Comparison of ENCODE assay signal across 12 mouse cellular contexts in genomic region chr8:35114031-35114430, GRCm38 (mm10).
DNase-seq lines count a peak whose midpoint lies in the region; TF ChIP-seq lines count a peak whose summit lies in the region.
"Had no signal": no experiment of that assay in that cellular context is flagged by ENCODE, and none has a peak within 500 bp of the region (broad histone marks: within the 10 kb centered on the region; RNA-seq: fewer than 3 reads in every experiment).

No protein-coding gene starts in this region.

- no peak for TF ChIP-seq CTCF in C2C12 (IDR thresholded peaks at IDR 0.05; ENCODE audit: control insufficient read depth, insufficient read depth, insufficient read length)

- 36% methylated on average over 10 of the region's 10 CpGs for WGBS in macrophage (ENCODE audit: missing documents)

- H3K79me3 ChIP-seq in C2C12 (ENCODE audit: low read depth): no peaks in the 10 kb centered on the region

- H3K36me3 ChIP-seq in C2C12 (ENCODE audit: control insufficient read depth, insufficient read depth) (no peaks in the 10 kb centered on the region), macrophage (ENCODE audit: inconsistent target) (no peaks in the 10 kb centered on the region)
- H3K36me3 ChIP-seq: limb, embryonic 12.5 days; lung, embryonic 15.5 days had no signal

- H3K79me2 ChIP-seq in C2C12 (ENCODE audit: control insufficient read depth, insufficient read depth): no peaks in the 10 kb centered on the region
- H3K79me2 ChIP-seq in macrophage (ENCODE audit: inconsistent target): no peaks in the 10 kb centered on the region

- H3ac ChIP-seq in C2C12 (ENCODE audit: control insufficient read depth, insufficient read length, low read depth): no peak overlapping the region

- no peaks in the 10 kb centered on the region for H3K27me3 ChIP-seq in C2C12 (ENCODE audit: control insufficient read depth, insufficient read depth, insufficient read length)
- H3K27me3 ChIP-seq: limb, embryonic 12.5 days; lung, embryonic 15.5 days had no signal

- 0 out of 2 replicates have a peak overlapping the region, but pooled peaks have one; percentile 13 for H3K27ac ChIP-seq in macrophage
- H3K27ac ChIP-seq: kidney, postnatal 0 days; limb, embryonic 12.5 days; lung, embryonic 15.5 days had no signal

- H3K4me3 ChIP-seq in C2C12 (ENCODE audit: insufficient read depth, poor library complexity, severe bottlenecking) (no peak overlapping the region), macrophage (ENCODE audit: inconsistent target) (no peak overlapping the region)
- H3K4me3 ChIP-seq: limb, embryonic 12.5 days; lung, embryonic 15.5 days had no signal

- DNase-seq in kidney, postnatal 10 days: peak; percentile 11
- no peak for DNase-seq in kidney, postnatal 4 days
- peak; percentile 8 for DNase-seq in adipocyte (ENCODE audit: low spot score)
- no peak for DNase-seq in left cerebral cortex, adult 11 months (ENCODE audit: low spot score)
- no peak for DNase-seq in layer of hippocampus, postnatal 10 days (ENCODE audit: low spot score in 2 of 2)
- DNase-seq: cerebellum, adult 11-12 months; gastrocnemius, postnatal 14 days had no signal

TF ChIP-seq in C2C12, 6 proteins besides CTCF, POLR2A, EP300 and RAD21:
- peak; percentile 14 for TF ChIP-seq FOSL1 (IDR thresholded peaks at IDR 0.05; ENCODE audit: insufficient read depth, low read length, poor library complexity, severe bottlenecking)
- no peak for TF ChIP-seq MYOG (IDR thresholded peaks at IDR 0.05; ENCODE audit: control insufficient read depth, extremely low read depth, insufficient read length)
- TF ChIP-seq MYOD1 (IDR thresholded peaks at IDR 0.05; ENCODE audit: control insufficient read depth, insufficient read length, low read depth): peak; percentile 75

Comparison
In these comparisons a context has a peak if more than half of its experiments do, and no peak if none do; other contexts are left out.
1. DNase-seq: peak in kidney, postnatal 10 days (single experiment) and adipocyte (single experiment); none in kidney, postnatal 4 days (0 of 2), left cerebral cortex, adult 11 months (single experiment) and layer of hippocampus, postnatal 10 days (0 of 2).